Mouse (Mus musculus) CH12.LX (cell line): ENCODE measurements at regions not wholly inside any gene's neighbourhood (a gene's known extent, or its start where the extent isn't known, plus 50 kb on each side); places are given as distances from the start of the nearest gene placed in this dataset.

Experiments
- DNase-seq: peaks from one replicate; pipeline ENCODE4 v3.0.0-alpha.2; 2013; ENCODE audit errors: extremely low read depth
- H3K27ac ChIP-seq: 2 replicates; pipeline ENCODE4 v1.5.1; 2012; ENCODE audit warnings: low read depth, mild to moderate bottlenecking, control low read depth, moderate library complexity; ENCODE audit not compliant: insufficient read depth
- H3K27me3 ChIP-seq: replicated peaks from 2 replicates; pipeline ENCODE3; 2012; ENCODE audit warnings: inconsistent platforms
- H3K36me3 ChIP-seq, 2 experiments: replicated peaks in 1 of 2; 2 replicates each; pipeline versions ENCODE3 to v1.6.1; 2012; ENCODE audit warnings: inconsistent platforms in 1 of 2, low read length in 1 of 2, mild to moderate bottlenecking in 1 of 2, mixed read lengths in 1 of 2, moderate library complexity in 1 of 2; ENCODE audit not compliant: control insufficient read depth in 1 of 2, insufficient read depth in 1 of 2
- H3K4me1 ChIP-seq, 2 experiments: 2 replicates each; pipeline ENCODE4 v1.6.1; 2012; ENCODE audit warnings: inconsistent platforms in 1 of 2, moderate library complexity in 1 of 2; ENCODE audit not compliant: insufficient read depth in 2 of 2, control insufficient read depth in 1 of 2
- H3K4me2 ChIP-seq: 2 replicates; pipeline ENCODE4 v1.6.1; 2012; ENCODE audit warnings: low read depth, mild to moderate bottlenecking, control low read depth; ENCODE audit not compliant: poor library complexity, insufficient read depth, severe bottlenecking
- H3K4me3 ChIP-seq, 3 experiments: fragments of 150-350 bp in 1 of 3; sonication (generic) in 1 of 3; replicated peaks in 1 of 3; 2 replicates each; pipeline versions ENCODE3 to v1.5.1; 2011 to 2012; ENCODE audit warnings: low read depth in 2 of 3, low read length in 2 of 3, mild to moderate bottlenecking in 2 of 3, moderate library complexity in 2 of 3, control low read depth in 1 of 3, improper control_type of control experiment in 1 of 3, inconsistent platforms in 1 of 3, mixed read lengths in 1 of 3; ENCODE audit not compliant: poor library complexity in 1 of 3
- H3K79me2 ChIP-seq: replicated peaks from 2 replicates; pipeline ENCODE4 v1.6.1; 2012; ENCODE audit warnings: mild to moderate bottlenecking, moderate library complexity; ENCODE audit not compliant: control insufficient read depth, poor library complexity, insufficient read depth, severe bottlenecking; ENCODE audit errors: extremely low read depth
- H3K9ac ChIP-seq: 2 replicates; pipeline ENCODE4 v1.6.1; 2012; ENCODE audit warnings: low read depth, mild to moderate bottlenecking, control low read depth, moderate library complexity; ENCODE audit not compliant: insufficient read depth
- H3K9me3 ChIP-seq: replicated peaks from 2 replicates; pipeline ENCODE3; 2012; ENCODE audit warnings: low read length, inconsistent platforms, mixed read lengths
- BHLHE40 ChIP-seq: IDR thresholded peaks from 2 replicates; pipeline ENCODE4 v1.6.1; 2011; ENCODE audit warnings: mild to moderate bottlenecking, low read depth, low read length, improper control_type of control experiment
- CHD1 ChIP-seq: IDR thresholded peaks from 2 replicates; pipeline ENCODE4 v1.6.1; 2012; ENCODE audit warnings: low read depth, low read length, improper control_type of control experiment, inconsistent platforms
- CTCF ChIP-seq, 2 experiments: IDR thresholded peaks in 1 of 2; conservative IDR thresholded peaks in 1 of 2; 2 replicates each; pipeline ENCODE4 v1.5.1; 2011 to 2012; ENCODE audit warnings: low read depth in 2 of 2, low read length in 2 of 2, improper control_type of control experiment in 1 of 2, inconsistent platforms in 1 of 2, mild to moderate bottlenecking in 1 of 2, moderate library complexity in 1 of 2
- E2F4 ChIP-seq: IDR thresholded peaks from 2 replicates; pipeline ENCODE4 v1.6.1; 2011; ENCODE audit warnings: low read depth, low read length, improper control_type of control experiment; ENCODE audit not compliant: insufficient replicate concordance
- EP300 ChIP-seq: IDR thresholded peaks from 2 replicates; pipeline ENCODE4 v1.6.1; 2011; ENCODE audit warnings: low read length, improper control_type of control experiment
- GABPA ChIP-seq: IDR thresholded peaks from 2 replicates; pipeline ENCODE4 v1.6.1; 2012; ENCODE audit warnings: low read depth, low read length, improper control_type of control experiment, inconsistent platforms; ENCODE audit not compliant: insufficient replicate concordance
- HCFC1 ChIP-seq: IDR thresholded peaks from 2 replicates; pipeline ENCODE4 v1.6.1; 2012; ENCODE audit warnings: low read depth, mild to moderate bottlenecking, inconsistent platforms, low read length, improper control_type of control experiment
- IRF4 ChIP-seq: IDR thresholded peaks from 2 replicates; pipeline ENCODE4 v1.6.1; 2014; ENCODE audit warnings: low read depth, mild to moderate bottlenecking, inconsistent platforms, low read length, improper control_type of control experiment
- KAT2A ChIP-seq: IDR thresholded peaks from 2 replicates; pipeline ENCODE4 v1.6.1; 2012; ENCODE audit warnings: low read length, improper control_type of control experiment, inconsistent platforms; ENCODE audit not compliant: insufficient replicate concordance
- MAX ChIP-seq: IDR thresholded peaks from 2 replicates; pipeline ENCODE4 v1.6.1; 2011; ENCODE audit warnings: low read length, improper control_type of control experiment
- MAZ ChIP-seq: IDR thresholded peaks from 2 replicates; pipeline ENCODE4 v1.6.1; 2012; ENCODE audit warnings: low read depth, mild to moderate bottlenecking, inconsistent platforms, low read length, improper control_type of control experiment, moderate library complexity
- POLR2A ChIP-seq: IDR thresholded peaks from 2 replicates; pipeline ENCODE4 v1.6.1; 2011; ENCODE audit warnings: low read depth, mild to moderate bottlenecking, improper control_type of control experiment, low read length
- POLR2AphosphoS2 ChIP-seq: IDR thresholded peaks from 2 replicates; pipeline ENCODE4 v1.6.1; 2011; ENCODE audit warnings: low read depth, low read length, improper control_type of control experiment
- RAD21 ChIP-seq: IDR thresholded peaks from 2 replicates; pipeline ENCODE4 v1.6.1; 2011; ENCODE audit warnings: low read depth, mild to moderate bottlenecking, low read length, improper control_type of control experiment, moderate library complexity
- RCOR1 ChIP-seq: conservative IDR thresholded peaks from 2 replicates; pipeline ENCODE4 v1.6.1; 2012; ENCODE audit warnings: low read depth, mild to moderate bottlenecking, inconsistent platforms, low read length, improper control_type of control experiment
- SIN3A ChIP-seq: IDR thresholded peaks from 2 replicates; pipeline ENCODE4 v1.6.1; 2012; ENCODE audit warnings: low read length, improper control_type of control experiment, inconsistent platforms
- SMC3 ChIP-seq: IDR thresholded peaks from 2 replicates; pipeline ENCODE4 v1.6.1; 2011; ENCODE audit warnings: low read depth, low read length, improper control_type of control experiment
- UBTF ChIP-seq: IDR thresholded peaks from 2 replicates; pipeline ENCODE4 v1.6.1; 2012; ENCODE audit warnings: low read depth, mild to moderate bottlenecking, inconsistent platforms, low read length, improper control_type of control experiment, moderate library complexity
- USF2 ChIP-seq: conservative IDR thresholded peaks from 2 replicates; pipeline ENCODE4 v1.6.1; 2011; ENCODE audit warnings: low read depth, low read length, improper control_type of control experiment
- ZKSCAN1 ChIP-seq: IDR thresholded peaks from 2 replicates; pipeline ENCODE4 v1.6.1; 2012; ENCODE audit warnings: low read depth, inconsistent platforms, low read length, improper control_type of control experiment, borderline replicate concordance
- ZMIZ1 ChIP-seq: IDR thresholded peaks from 2 replicates; pipeline ENCODE4 v1.6.1; 2012; ENCODE audit warnings: low read depth, mild to moderate bottlenecking, inconsistent platforms, low read length, improper control_type of control experiment
- ZNF384 ChIP-seq: IDR thresholded peaks from 2 replicates; pipeline ENCODE4 v1.6.1; 2012; ENCODE audit warnings: low read depth, low read length, improper control_type of control experiment, inconsistent platforms
- dilution Hi-C: fragments of 300-500 bp; cut with MboI; formaldehyde crosslinking; loops from 2 replicates; pipeline ENCODE4 v1.14.3; 2020; ENCODE audit warnings: low sequenced_read_pairs; ENCODE audit not compliant: extremely low pct_unique_long_range_greater_than_20kb, extremely low pct_ligation_motif_present
- in situ Hi-C: fragments of 300-500 bp; cut with MboI; formaldehyde crosslinking; loops from 3 replicates; pipeline ENCODE4 v1.14.3; 2019; ENCODE audit warnings: low sequenced_read_pairs, low pct_ligation_motif_present, low pct_unique_long_range_greater_than_20kb, mixed read lengths

- dilution Hi-C loops, result no loop called here
- no peaks in the 10 kb centered on the region for H3K27me3 ChIP-seq
- H3K27ac ChIP-seq, result no peak overlapping the region
- TF ChIP-seq RAD21 (peak; percentile 43), CHD1 (no peak), SMC3 (peak; percentile 37; the same call in 1 of the 2 replicates), CTCF (conservative IDR thresholded peaks at IDR 0.05 in 1 of 2, IDR thresholded peaks at IDR 0.05 in 1 of 2; ENCODE audit: low read depth in 2 of 2, low read length in 2 of 2) (peak in 1 of 2 experiments; percentile 36; a peak in 2 of 4 replicates)
- TF ChIP-seq, all 38 proteins: peak for 3
- H3K4me3 ChIP-seq, result no peak overlapping the region
- in situ Hi-C loops, result no loop called here
- H3K4me2 ChIP-seq, result no peak overlapping the region
- no peak overlapping the region for H3K9ac ChIP-seq
- H3K4me1 ChIP-seq, result no peaks in the 10 kb centered on the region
- H3K79me2 ChIP-seq, result no peaks in the 10 kb centered on the region
- no peaks in the 10 kb centered on the region for H3K36me3 ChIP-seq
- no peak for DNase-seq
- no peaks in the 10 kb centered on the region for H3K9me3 ChIP-seq
Measured at GRCm38 (mm10) chr4:18649153-18649552, 956.1 kb upstream of the Gm12353 start.

DNA sequence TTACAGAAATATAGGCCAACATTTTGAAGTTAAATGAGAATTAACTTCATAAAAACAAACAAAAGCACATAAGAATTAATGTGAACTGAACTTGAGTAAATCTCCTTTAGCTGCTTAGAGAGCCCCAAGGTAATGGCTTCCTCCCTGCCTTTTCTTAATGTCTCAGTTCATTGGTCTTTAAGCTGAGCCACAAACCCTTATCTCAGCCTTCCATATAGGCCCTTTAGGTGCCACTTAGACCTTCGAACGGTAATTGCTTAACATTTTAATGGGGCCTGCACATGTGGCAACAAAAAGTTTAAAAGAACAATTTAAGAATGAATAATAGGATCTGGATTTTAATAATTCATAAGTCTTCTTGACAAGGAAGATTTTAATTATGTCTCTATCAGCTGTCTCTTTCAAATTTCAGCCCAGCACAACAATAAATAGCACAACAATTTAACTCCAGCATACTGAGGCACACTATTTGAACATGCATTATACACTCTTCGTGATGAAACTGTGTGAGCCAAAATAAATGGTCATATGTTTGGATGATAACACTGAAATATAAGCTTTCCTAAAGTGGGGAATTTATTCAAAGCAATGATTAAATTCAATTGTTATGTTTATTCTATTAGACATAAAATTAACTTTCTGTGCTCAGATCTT lies 919.2 kb upstream of the Gm12353 start:
- no peak overlapping the region for H3K4me3 ChIP-seq
- no peak overlapping the region for H3K9ac ChIP-seq
- no peaks in the 10 kb centered on the region for H3K27me3 ChIP-seq
- H3K4me1 ChIP-seq, result no peaks in the 10 kb centered on the region
- no peaks in the 10 kb centered on the region for H3K36me3 ChIP-seq
- dilution Hi-C loops, result no loop called here
- H3K79me2 ChIP-seq, result no peaks in the 10 kb centered on the region
- no peak overlapping the region for H3K27ac ChIP-seq
- no peak for TF ChIP-seq RCOR1
- TF ChIP-seq EP300, result no peak
- TF ChIP-seq MAX, result no peak
- TF ChIP-seq USF2, result no peak
- TF ChIP-seq HCFC1, result no peak
- TF ChIP-seq, all 38 proteins: peak for 0
- no peak for DNase-seq
- no peak overlapping the region for H3K4me2 ChIP-seq
- H3K9me3 ChIP-seq, result no peaks in the 10 kb centered on the region
- in situ Hi-C loops, result no loop called here

DNA sequence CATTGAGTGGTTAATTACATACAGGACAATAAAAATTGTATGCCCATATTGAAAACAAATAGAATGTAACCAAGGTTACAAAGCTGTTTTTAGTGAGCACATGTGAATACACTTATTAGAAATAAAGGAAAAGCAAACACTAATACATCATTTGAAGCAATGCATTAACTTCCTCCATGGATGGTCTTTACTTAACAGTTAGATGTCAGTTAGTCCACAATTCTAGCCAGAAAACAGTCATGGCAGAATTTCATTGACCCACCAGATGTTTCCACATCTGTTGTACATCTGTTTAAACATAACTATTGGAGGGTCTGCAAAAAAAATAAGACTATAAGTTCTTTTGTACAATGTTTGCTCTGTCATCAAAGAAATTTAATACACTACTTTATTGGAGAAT lies 911.2 kb upstream of the Gm12353 start:
- no peaks in the 10 kb centered on the region for H3K4me1 ChIP-seq
- no peaks in the 10 kb centered on the region for H3K79me2 ChIP-seq
- in situ Hi-C loops, result no loop called here
- no peak overlapping the region for H3K9ac ChIP-seq
- DNase-seq, result no peak
- no peak for TF ChIP-seq SIN3A
- TF ChIP-seq MAZ, result no peak
- no peak for TF ChIP-seq CTCF (conservative IDR thresholded peaks at IDR 0.05 in 1 of 2, IDR thresholded peaks at IDR 0.05 in 1 of 2; ENCODE audit: low read depth in 2 of 2, low read length in 2 of 2)
- TF ChIP-seq ZMIZ1, result no peak
- no peak for TF ChIP-seq IRF4
- TF ChIP-seq POLR2A, result no peak
- TF ChIP-seq ZNF384, result no peak
- no peak for TF ChIP-seq RAD21
- no peak for TF ChIP-seq ZKSCAN1
- no peak for TF ChIP-seq BHLHE40
- TF ChIP-seq POLR2AphosphoS2, result no peak
- no peak for TF ChIP-seq GABPA
- no peak for TF ChIP-seq KAT2A
- TF ChIP-seq HCFC1, result no peak
- TF ChIP-seq UBTF, result no peak
- TF ChIP-seq E2F4, result no peak
- H3K27ac ChIP-seq, result no peak overlapping the region
- H3K4me3 ChIP-seq, result no peak overlapping the region
- H3K36me3 ChIP-seq, result no peaks in the 10 kb centered on the region
- dilution Hi-C loops, result no loop called here
- H3K27me3 ChIP-seq, result no peaks in the 10 kb centered on the region
- H3K4me2 ChIP-seq, result no peak overlapping the region
- no peaks in the 10 kb centered on the region for H3K9me3 ChIP-seq
